Mouse (Mus musculus): ENCODE measurements around the gene 1110002E22Rik. TPM values are rescaled to one million over a fixed set of nuclear protein-coding genes. Genes with fewer than 3 reads are reported as not detected.

1110002E22Rik gene
- total and polyA plus RNA-seq, 3 experiments = under 0.01 to 0.03 TPM; not detected in 1

- H3K27ac ChIP-seq (ENCODE audit: control insufficient read depth, low read depth, low read length) = no peak overlapping the region
- no peaks in the 10 kb centered on the region for H3K36me3 ChIP-seq (ENCODE audit: control insufficient read depth in 1 of 2, insufficient read depth in 2 of 2, low read length in 2 of 2)
- no peak overlapping the region for H3K4me3 ChIP-seq (ENCODE audit: control insufficient read depth in 1 of 2, insufficient read depth in 1 of 2, low read depth in 2 of 2, low read length in 2 of 2)
- no peak overlapping the region for H3K9ac ChIP-seq (ENCODE audit: control insufficient read depth, low read depth, low read length, poor library complexity, severe bottlenecking)
- H3K4me1 ChIP-seq (ENCODE audit: control insufficient read depth in 1 of 2, insufficient read depth in 2 of 2, low read length in 2 of 2) = no peaks in the 10 kb centered on the region
- H3K27me3 ChIP-seq (ENCODE audit: control insufficient read depth in 1 of 2, insufficient read depth in 2 of 2, low read length in 2 of 2) = peaks cover 2 to 5% of the 10 kb centered on the region in 2 experiments; a peak in 3 of 4 replicates
- H3K9me3 ChIP-seq (replicated peaks; ENCODE audit: insufficient read depth, low read length) = no peaks in the 10 kb centered on the region
- no peak for DNase-seq (ENCODE audit: low read depth, low spot score)
- no peak for TF ChIP-seq CTCF (IDR thresholded peaks at IDR 0.05 in 2 of 3, conservative IDR thresholded peaks at IDR 0.05 in 1 of 3; ENCODE audit: control insufficient read depth in 1 of 3, insufficient read depth in 1 of 3, low read depth in 2 of 3, low read length in 3 of 3, poor library complexity in 1 of 3, severe bottlenecking in 1 of 3)
- no peak for TF ChIP-seq POLR2AphosphoS5 (IDR thresholded peaks at IDR 0.05; ENCODE audit: borderline replicate concordance, low read depth, low read length)
- TF ChIP-seq BHLHE40 (IDR thresholded peaks at IDR 0.05; ENCODE audit: borderline replicate concordance, low read depth, low read length) = no peak
- H3K79me2 ChIP-seq (ENCODE audit: control insufficient read depth, insufficient read depth, low read length, poor library complexity) = no peaks in the 10 kb centered on the region
These were observed 9.4 kb downstream of the 1110002E22Rik start for GRCm38 (mm10) chr3:138074214-138074613.

GRCm38 (mm10) chr3:138075209-138075608 lies 10.4 kb downstream of the 1110002E22Rik start:
- no peak overlapping the region for H3K27ac ChIP-seq (ENCODE audit: control insufficient read depth, low read depth, low read length)
- H3K4me1 ChIP-seq (ENCODE audit: control insufficient read depth in 1 of 2, insufficient read depth in 2 of 2, low read length in 2 of 2) = no peaks in the 10 kb centered on the region
- no peaks in the 10 kb centered on the region for H3K9me3 ChIP-seq (replicated peaks; ENCODE audit: insufficient read depth, low read length)
- H3K27me3 ChIP-seq (ENCODE audit: control insufficient read depth in 1 of 2, insufficient read depth in 2 of 2, low read length in 2 of 2) = peaks cover 2 to 5% of the 10 kb centered on the region in 2 experiments; a peak in 3 of 4 replicates
- no peaks in the 10 kb centered on the region for H3K79me2 ChIP-seq (ENCODE audit: control insufficient read depth, insufficient read depth, low read length, poor library complexity)
- H3K36me3 ChIP-seq (ENCODE audit: control insufficient read depth in 1 of 2, insufficient read depth in 2 of 2, low read length in 2 of 2) = no peaks in the 10 kb centered on the region
- H3K9ac ChIP-seq (ENCODE audit: control insufficient read depth, low read depth, low read length, poor library complexity, severe bottlenecking) = no peak overlapping the region
- TF ChIP-seq CTCF (IDR thresholded peaks at IDR 0.05 in 2 of 3, conservative IDR thresholded peaks at IDR 0.05 in 1 of 3; ENCODE audit: control insufficient read depth in 1 of 3, insufficient read depth in 1 of 3, low read depth in 2 of 3, low read length in 3 of 3, poor library complexity in 1 of 3, severe bottlenecking in 1 of 3) = no peak
- TF ChIP-seq ELF1 (IDR thresholded peaks at IDR 0.05; ENCODE audit: low read depth, low read length) = no peak
- no peak for TF ChIP-seq NELFE (IDR thresholded peaks at IDR 0.05; ENCODE audit: low read depth, low read length)
- TF ChIP-seq GABPA (IDR thresholded peaks at IDR 0.05; ENCODE audit: low read depth, low read length) = no peak
- TF ChIP-seq TAL1 (IDR thresholded peaks at IDR 0.05; ENCODE audit: low read length) = no peak
- no peak for TF ChIP-seq BHLHE40 (IDR thresholded peaks at IDR 0.05; ENCODE audit: borderline replicate concordance, low read depth, low read length)
- no peak for TF ChIP-seq MAZ (IDR thresholded peaks at IDR 0.05; ENCODE audit: low read depth, low read length)
- TF ChIP-seq ZC3H11A (IDR thresholded peaks at IDR 0.05; ENCODE audit: low read depth, low read length) = no peak
- TF ChIP-seq MXI1 (IDR thresholded peaks at IDR 0.05; ENCODE audit: low read depth, low read length) = no peak
- no peak for TF ChIP-seq GATA1 (IDR thresholded peaks at IDR 0.05; ENCODE audit: low read depth, low read length)
- H3K4me3 ChIP-seq (ENCODE audit: control insufficient read depth in 1 of 2, insufficient read depth in 1 of 2, low read depth in 2 of 2, low read length in 2 of 2) = no peak overlapping the region
- DNase-seq (ENCODE audit: low read depth, low spot score) = no peak

GRCm38 (mm10) chr3:138077476-138078340 lies 12.9 kb downstream of the 1110002E22Rik start:
- Histone ChIP-seq H3K4me3 (ENCODE audit: control insufficient read depth in 1 of 2, insufficient read depth in 1 of 2, low read depth in 2 of 2, low read length in 2 of 2) (no peak overlapping the region), H3K9me3 (replicated peaks; ENCODE audit: insufficient read depth, low read length) (no peaks in the 10 kb centered on the region), H3K79me2 (ENCODE audit: control insufficient read depth, insufficient read depth, low read length, poor library complexity) (no peaks in the 10 kb centered on the region), H3K36me3 (ENCODE audit: control insufficient read depth in 1 of 2, insufficient read depth in 2 of 2, low read length in 2 of 2) (no peaks in the 10 kb centered on the region), H3K9ac (ENCODE audit: control insufficient read depth, low read depth, low read length, poor library complexity, severe bottlenecking) (no peak overlapping the region), H3K27ac (ENCODE audit: control insufficient read depth, low read depth, low read length) (no peak overlapping the region), H3K4me1 (ENCODE audit: control insufficient read depth in 1 of 2, insufficient read depth in 2 of 2, low read length in 2 of 2) (no peaks in the 10 kb centered on the region), H3K27me3 (ENCODE audit: control insufficient read depth in 1 of 2, insufficient read depth in 2 of 2, low read length in 2 of 2) (peaks cover 2 to 5% of the 10 kb centered on the region in 2 experiments; a peak in 3 of 4 replicates)
- TF ChIP-seq SMC3 (IDR thresholded peaks at IDR 0.05; ENCODE audit: low read depth, low read length) (no peak), MYB (IDR thresholded peaks at IDR 0.05; ENCODE audit: low read depth, low read length) (no peak)
- DNase-seq (ENCODE audit: low read depth, low spot score) = no peak

Measured in MEL (cell line).